Mouse (Mus musculus): Measurements from ENCODE around the gene Crabp1. TPM values are rescaled to one million over a fixed set of nuclear protein-coding genes. Genes with fewer than 3 reads are reported as not detected.

Gene Crabp1
- polyA plus RNA-seq, 1 experiment, result 3.2 TPM

DNA sequence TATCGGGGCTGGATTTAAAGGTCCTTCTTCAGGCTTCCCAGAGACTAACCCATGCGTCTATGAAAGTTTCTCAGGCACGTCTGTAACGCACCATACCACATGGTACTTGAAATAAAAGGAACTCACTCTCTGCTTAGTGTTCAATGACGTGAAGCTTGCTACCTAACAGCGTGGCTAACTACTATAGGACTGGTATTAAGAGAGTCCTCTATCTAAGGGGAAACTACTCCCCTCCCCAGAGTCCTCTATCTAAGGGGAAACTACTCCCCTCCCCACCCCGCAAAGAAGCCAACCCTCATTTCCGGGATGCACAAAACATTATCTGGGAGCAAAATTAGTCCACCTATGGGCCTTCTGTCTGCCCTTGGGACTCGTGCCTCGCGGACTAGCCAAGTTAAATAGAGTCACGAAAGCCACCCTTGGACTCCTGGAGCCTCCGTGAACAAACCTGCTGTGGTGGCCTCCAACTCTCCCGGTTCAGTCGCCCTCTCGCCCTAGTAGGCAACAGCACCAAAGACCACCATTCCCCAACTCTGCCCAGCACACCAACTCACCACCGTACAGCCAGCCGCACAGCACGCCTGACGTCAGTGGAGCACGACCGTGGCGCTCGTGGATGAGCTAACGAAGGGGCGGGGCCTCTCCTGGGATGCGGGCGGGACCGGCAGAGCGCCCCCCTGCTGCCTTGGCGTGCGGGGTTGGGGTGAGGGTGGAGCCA lies 30.5 kb upstream of the Crabp1 start, which contains the start of gene Wdr61:
TSS of gene Wdr61 (minus strand) at position 599 of the 718 bp plus-strand sequence.
- peaks cover 4% of the 10 kb centered on the region for H3K36me3 ChIP-seq (ENCODE audit: control insufficient read depth, insufficient read depth, low read length)
- WGBS, result 1% methylated on average over 32 of the region's 32 CpGs

DNA sequence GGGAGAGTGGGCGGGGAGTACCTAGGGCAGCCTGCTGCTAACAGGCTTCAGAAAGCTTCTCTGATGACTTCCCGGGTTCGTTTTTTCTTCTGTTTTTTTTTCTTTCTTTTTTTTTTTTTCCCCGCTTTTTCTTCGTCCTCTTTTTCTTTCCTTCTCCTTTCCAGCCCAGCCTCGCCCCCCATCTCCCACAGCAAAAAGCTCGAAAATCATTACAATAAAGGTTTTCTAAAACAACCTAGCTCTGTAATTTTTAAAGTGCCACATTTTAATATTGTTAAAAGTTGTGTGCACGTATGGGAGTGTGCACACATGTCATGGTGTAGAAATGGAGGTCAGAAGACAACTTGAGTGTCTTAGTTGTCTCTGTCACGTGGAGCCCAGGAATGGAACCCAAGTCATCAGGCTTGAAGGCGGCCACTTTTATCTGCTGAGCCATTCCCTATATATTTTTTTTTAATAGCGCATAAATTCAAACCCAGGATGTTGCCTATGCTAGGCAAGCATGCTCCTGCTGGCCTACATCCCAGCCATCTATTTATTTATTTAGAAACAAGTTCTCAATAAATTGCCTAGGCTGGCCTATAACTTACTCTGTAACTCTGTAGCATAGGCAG lies 29.8 kb upstream of the Crabp1 start:
- no peak for TF ChIP-seq CTCF (IDR thresholded peaks at IDR 0.05; ENCODE audit: extremely low read depth, insufficient read length, insufficient replicate concordance, low read depth, low read length)
- TF ChIP-seq POLR2A (IDR thresholded peaks at IDR 0.05; ENCODE audit: low read depth, low read length), result no peak
- Histone ChIP-seq H3K36me3 (ENCODE audit: control insufficient read depth, insufficient read depth, low read length) (peaks cover 1% of the 10 kb centered on the region), H3K27ac (ENCODE audit: insufficient read depth, low read depth, low read length) (no peak overlapping the region), H3K4me1 (ENCODE audit: control insufficient read depth, insufficient read depth, insufficient read length, low read length) (no peaks in the 10 kb centered on the region; the same call in 1 of the 2 replicates), H3K27me3 (ENCODE audit: control insufficient read depth, insufficient read depth, low read length) (no peaks in the 10 kb centered on the region), H3K4me3 (ENCODE audit: low read depth, low read length) (peak overlapping the region; percentile 99)
- WGBS, result 20% methylated on average over 11 of the region's 11 CpGs

More for the DNA sequence above, 30.5 kb upstream of the Crabp1 start, which contains the start of gene Wdr61:
- H3K4me3 ChIP-seq (ENCODE audit: low read depth, low read length), result peak within 1 kb of the TSS; percentile 99
- TF ChIP-seq CTCF (IDR thresholded peaks at IDR 0.05; ENCODE audit: extremely low read depth, insufficient read length, insufficient replicate concordance, low read depth, low read length) (0 out of 2 replicates have a peak, but pooled peaks have one; percentile 38), POLR2A (IDR thresholded peaks at IDR 0.05; ENCODE audit: low read depth, low read length) (peak; percentile 56; the same call in 1 of the 2 replicates)
- H3K27me3 ChIP-seq (ENCODE audit: control insufficient read depth, insufficient read depth, low read length), result no peaks in the 10 kb centered on the region
- 0 out of 2 replicates have a peak within 1 kb of the TSS, but pooled peaks have one; percentile 54 for H3K27ac ChIP-seq (ENCODE audit: insufficient read depth, low read depth, low read length)
- no peaks in the 10 kb centered on the region; the same call in 1 of the 2 replicates for H3K4me1 ChIP-seq (ENCODE audit: control insufficient read depth, insufficient read depth, insufficient read length, low read length)

DNA sequence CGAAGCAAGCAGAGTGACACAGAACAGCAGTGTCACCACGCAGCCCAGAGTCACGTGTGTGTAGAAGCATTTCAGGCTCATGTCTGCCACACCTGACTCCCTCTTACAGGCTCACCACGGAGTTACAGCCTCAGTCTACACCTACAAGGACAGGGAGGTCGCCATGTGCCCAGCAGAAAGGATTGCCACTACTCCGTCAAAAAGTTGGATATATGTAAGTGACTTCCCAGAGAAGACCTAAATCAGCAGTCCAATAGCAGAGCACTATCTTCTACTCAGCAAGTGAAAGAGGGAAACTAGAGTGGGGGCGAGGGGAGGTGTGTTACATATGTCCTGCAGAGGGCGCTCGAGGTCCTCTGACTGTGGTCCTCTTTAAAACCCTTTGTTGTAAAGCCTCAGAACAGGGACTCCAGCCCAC lies 28.3 kb upstream of the Crabp1 start:
- no peak overlapping the region for H3K4me3 ChIP-seq (ENCODE audit: low read depth, low read length)
- no peaks in the 10 kb centered on the region; the same call in 1 of the 2 replicates for H3K36me3 ChIP-seq (ENCODE audit: control insufficient read depth, insufficient read depth, low read length)
- TF ChIP-seq POLR2A (IDR thresholded peaks at IDR 0.05; ENCODE audit: low read depth, low read length), result no peak
- peak; percentile 77; the same call in 1 of the 2 replicates for TF ChIP-seq CTCF (IDR thresholded peaks at IDR 0.05; ENCODE audit: extremely low read depth, insufficient read length, insufficient replicate concordance, low read depth, low read length)
- H3K4me1 ChIP-seq (ENCODE audit: control insufficient read depth, insufficient read depth, insufficient read length, low read length), result no peaks in the 10 kb centered on the region; the same call in 1 of the 2 replicates
- H3K27me3 ChIP-seq (ENCODE audit: control insufficient read depth, insufficient read depth, low read length), result no peaks in the 10 kb centered on the region
- 14% methylated on average over 9 of the region's 9 CpGs for WGBS
- H3K27ac ChIP-seq (ENCODE audit: insufficient read depth, low read depth, low read length), result no peak overlapping the region

DNA sequence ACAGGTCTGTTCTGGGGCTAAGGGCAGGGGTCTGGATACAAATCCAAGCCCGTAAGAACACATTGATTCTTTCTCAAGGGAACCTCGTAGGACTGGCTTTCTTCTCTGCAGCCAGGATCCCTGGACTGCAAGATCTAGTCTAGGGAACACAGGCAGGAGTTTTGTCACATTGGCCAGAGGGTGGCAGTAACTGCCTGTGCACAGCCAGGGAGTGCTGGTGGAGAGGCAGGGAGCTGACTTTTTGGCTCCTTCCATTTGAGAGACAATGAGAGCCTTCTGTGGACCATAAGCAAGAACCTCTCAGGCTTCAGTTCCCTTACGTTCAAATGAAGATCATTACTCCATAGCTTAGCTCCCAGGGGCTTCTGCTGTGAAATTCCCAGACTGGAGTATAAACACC lies 26.2 kb upstream of the Crabp1 start:
- Histone ChIP-seq H3K36me3 (ENCODE audit: control insufficient read depth, insufficient read depth, low read length) (no peaks in the 10 kb centered on the region), H3K27me3 (ENCODE audit: control insufficient read depth, insufficient read depth, low read length) (no peaks in the 10 kb centered on the region), H3K4me3 (ENCODE audit: low read depth, low read length) (no peak overlapping the region), H3K4me1 (ENCODE audit: control insufficient read depth, insufficient read depth, insufficient read length, low read length) (peaks cover 3% of the 10 kb centered on the region; the same call in 1 of the 2 replicates), H3K27ac (ENCODE audit: insufficient read depth, low read depth, low read length) (no peak overlapping the region)
- 35% methylated on average over 3 of the region's 3 CpGs for WGBS
- no peak for TF ChIP-seq POLR2A (IDR thresholded peaks at IDR 0.05; ENCODE audit: low read depth, low read length)
- TF ChIP-seq CTCF (IDR thresholded peaks at IDR 0.05; ENCODE audit: extremely low read depth, insufficient read length, insufficient replicate concordance, low read depth, low read length), result peak; percentile 35; the same call in 1 of the 2 replicates

DNA sequence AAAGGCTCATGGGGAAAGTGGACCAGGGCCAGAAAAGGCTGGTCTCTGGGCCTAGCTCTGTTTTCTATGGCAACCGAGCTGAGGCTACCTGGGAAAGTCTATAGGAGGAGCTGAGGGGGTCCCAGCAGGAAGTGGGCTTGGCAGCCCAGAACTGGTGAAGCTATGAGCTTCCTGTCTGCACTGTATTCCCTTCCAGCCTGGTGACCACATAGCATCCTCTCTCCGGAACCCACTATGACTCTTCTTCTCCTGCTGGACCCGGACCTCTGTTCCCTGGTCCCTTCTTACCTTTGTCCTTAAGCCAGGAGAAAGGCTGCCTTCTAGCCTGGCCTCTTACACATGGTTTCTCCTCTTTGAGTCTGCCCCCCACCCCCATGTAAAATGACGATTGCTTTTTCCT lies 20.7 kb upstream of the Crabp1 start:
- no peak overlapping the region for H3K4me3 ChIP-seq (ENCODE audit: low read depth, low read length)
- peaks cover 3% of the 10 kb centered on the region; the same call in 1 of the 2 replicates for H3K4me1 ChIP-seq (ENCODE audit: control insufficient read depth, insufficient read depth, insufficient read length, low read length)
- TF ChIP-seq CTCF (IDR thresholded peaks at IDR 0.05; ENCODE audit: extremely low read depth, insufficient read length, insufficient replicate concordance, low read depth, low read length) (no peak), POLR2A (IDR thresholded peaks at IDR 0.05; ENCODE audit: low read depth, low read length) (no peak)
- no peaks in the 10 kb centered on the region for H3K27me3 ChIP-seq (ENCODE audit: control insufficient read depth, insufficient read depth, low read length)
- H3K36me3 ChIP-seq (ENCODE audit: control insufficient read depth, insufficient read depth, low read length), result no peaks in the 10 kb centered on the region
- H3K27ac ChIP-seq (ENCODE audit: insufficient read depth, low read depth, low read length), result no peak overlapping the region
- WGBS, result 68% methylated on average over 4 of the region's 4 CpGs

DNA sequence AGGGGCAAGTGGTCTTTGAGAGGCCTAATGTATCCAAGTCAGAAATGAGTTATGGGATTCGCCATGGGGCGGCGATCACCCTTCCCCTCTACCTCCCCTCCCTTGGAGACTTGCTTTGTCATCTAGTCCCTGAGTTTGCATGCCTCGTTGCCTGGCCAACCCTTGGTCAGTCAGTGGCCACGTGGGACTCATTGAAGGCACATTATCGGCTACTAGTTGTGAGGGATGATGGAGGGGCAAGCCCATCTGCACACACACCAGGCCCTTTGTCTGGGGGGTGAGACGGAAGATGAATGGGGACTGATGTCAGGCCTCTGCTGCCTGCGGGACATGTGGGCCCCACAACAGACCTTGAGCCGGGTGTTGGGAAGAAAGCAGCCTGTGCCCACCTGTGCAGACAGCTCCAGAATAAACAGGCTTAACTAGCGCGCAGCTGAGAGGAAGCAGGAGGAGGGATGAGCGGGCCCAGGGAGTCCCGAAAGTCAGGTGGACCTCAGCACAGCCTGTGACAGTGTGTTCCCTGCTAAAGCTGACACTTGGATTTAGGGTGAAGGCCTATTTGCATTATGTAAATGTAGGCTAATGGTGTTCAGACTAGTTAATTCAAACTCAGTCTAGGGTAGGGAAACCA lies 18.7 kb upstream of the Crabp1 start:
- TF ChIP-seq POLR2A (IDR thresholded peaks at IDR 0.05; ENCODE audit: low read depth, low read length) (no peak), CTCF (IDR thresholded peaks at IDR 0.05; ENCODE audit: extremely low read depth, insufficient read length, insufficient replicate concordance, low read depth, low read length) (no peak)
- Histone ChIP-seq H3K27ac (ENCODE audit: insufficient read depth, low read depth, low read length) (no peak overlapping the region), H3K4me1 (ENCODE audit: control insufficient read depth, insufficient read depth, insufficient read length, low read length) (peaks cover 3% of the 10 kb centered on the region; the same call in 1 of the 2 replicates), H3K4me3 (ENCODE audit: low read depth, low read length) (no peak overlapping the region), H3K27me3 (ENCODE audit: control insufficient read depth, insufficient read depth, low read length) (no peaks in the 10 kb centered on the region), H3K36me3 (ENCODE audit: control insufficient read depth, insufficient read depth, low read length) (no peaks in the 10 kb centered on the region)
- WGBS, result 69% methylated on average over 13 of the region's 13 CpGs
